9 mouse cellular contexts compared by ENCODE assay signal in the genomic region with DNA sequence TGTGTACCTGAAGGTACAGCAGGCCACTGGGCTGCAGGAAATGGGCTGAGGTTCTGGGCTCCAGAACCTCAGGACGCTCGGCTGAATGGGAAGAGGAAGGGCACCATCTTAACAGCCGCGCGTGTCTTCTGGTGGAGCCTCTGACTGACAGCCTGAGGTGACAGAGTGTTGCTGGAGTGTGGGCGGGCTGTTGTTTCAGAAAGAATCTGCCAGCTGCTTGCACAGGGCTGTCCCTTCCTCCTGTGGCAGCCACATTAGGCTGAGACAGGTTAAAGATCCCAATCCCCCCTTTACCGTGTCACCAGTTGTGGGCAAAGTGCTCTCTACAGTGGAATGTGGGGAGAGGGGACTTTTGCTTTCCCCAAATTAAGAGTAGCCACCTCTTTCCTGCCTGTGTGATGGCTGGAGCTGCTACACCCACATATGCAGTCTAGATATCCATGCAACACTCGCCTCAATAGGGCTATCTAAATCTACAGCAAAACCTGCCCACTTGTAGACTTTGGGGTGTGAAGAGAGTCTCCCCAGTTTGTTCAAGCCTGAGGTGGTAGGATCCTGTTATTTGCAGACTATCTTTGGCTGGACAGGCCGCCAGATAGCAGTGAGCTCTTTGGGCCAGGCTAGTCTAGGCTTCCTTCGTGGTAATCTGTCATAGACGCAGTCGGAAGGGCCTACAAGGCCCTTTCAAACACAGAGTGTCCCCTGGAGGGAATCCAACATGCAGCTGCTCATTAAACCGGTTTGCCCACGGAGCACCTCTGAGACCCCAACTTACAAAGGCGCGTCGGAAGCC. TPM values are rescaled to one million over a fixed set of nuclear protein-coding genes. Genes with fewer than 3 reads are reported as not detected.
DNase-seq lines count a peak whose midpoint lies in the region; ATAC-seq and TF ChIP-seq lines count a peak whose summit lies in the region.
"Had no signal": no experiment of that assay in that cellular context is flagged by ENCODE, and none has a peak within 500 bp of the region (broad histone marks: within the 10 kb centered on the region; RNA-seq: fewer than 3 reads in every experiment).

No protein-coding gene starts in this region.

- 0 out of 2 replicates have a peak, but pooled peaks cover 9% of the 10 kb centered on the region for H3K27me3 ChIP-seq in heart, postnatal 0 days (ENCODE audit: control insufficient read depth, insufficient read depth, low read length)
- peaks cover 52% of the 10 kb centered on the region for H3K27me3 ChIP-seq in limb, embryonic 13.5 days
- H3K27me3 ChIP-seq in neural tube, embryonic 13.5 days = peaks cover 41% of the 10 kb centered on the region

- peak overlapping the region; percentile 32 for H3K27ac ChIP-seq in heart, postnatal 0 days (ENCODE audit: low read depth)
- no peak overlapping the region; the same call in 1 of the 2 replicates for H3K27ac ChIP-seq in limb, embryonic 13.5 days
- no peak overlapping the region for H3K27ac ChIP-seq in neural tube, embryonic 13.5 days (replicated peaks)
- H3K27ac ChIP-seq: macrophage had no signal

- 0 out of 2 replicates have a peak overlapping the region, but pooled peaks have one; percentile 58 for H3K9ac ChIP-seq in heart, postnatal 0 days (replicated peaks; ENCODE audit: low read depth, low read length)
- peak overlapping the region; percentile 62; the same call in 1 of the 2 replicates for H3K9ac ChIP-seq in limb, embryonic 13.5 days
- 0 out of 2 replicates have a peak overlapping the region, but pooled peaks have one; percentile 31 for H3K9ac ChIP-seq in neural tube, embryonic 13.5 days

- H3K4me3 ChIP-seq in heart, postnatal 0 days (ENCODE audit: low read depth, low read length) = peak overlapping the region; percentile 53
- H3K4me3 ChIP-seq in limb, embryonic 13.5 days = peak overlapping the region; percentile 40
- peak overlapping the region; percentile 33; the same call in 1 of the 2 replicates for H3K4me3 ChIP-seq in neural tube, embryonic 13.5 days

- peaks cover 19% of the 10 kb centered on the region for H3K36me3 ChIP-seq in heart, postnatal 0 days (replicated peaks; ENCODE audit: control insufficient read depth, insufficient read depth, low read length)
- H3K36me3 ChIP-seq in limb, embryonic 13.5 days = peaks cover 24% of the 10 kb centered on the region
- H3K36me3 ChIP-seq in neural tube, embryonic 13.5 days = peaks cover 24% of the 10 kb centered on the region

- DNase-seq in layer of hippocampus, adult 11-12 months (ENCODE audit: low spot score) = peak; percentile 32
- DNase-seq in layer of hippocampus, adult 9-11 months = no peak
- peak; percentile 49 for DNase-seq in c-Kit-negative CD71-positive TER-119-positive erythroid progenitor cells, embryonic 14.5 days (ENCODE audit: low read depth, low spot score)
- DNase-seq in heart, postnatal 0 days (ENCODE audit: low spot score) = no peak
- no peak for DNase-seq in layer of hippocampus, adult 8-10 months (ENCODE audit: low spot score in 2 of 2)

- ATAC-seq in heart, postnatal 0 days (ENCODE audit: insufficient read depth, low read depth) = no peak
- ATAC-seq in limb, embryonic 13.5 days (ENCODE audit: low FRiP score, low read depth) = no peak
- no peak for ATAC-seq in neural tube, embryonic 13.5 days (ENCODE audit: low read depth)
- no peak for ATAC-seq in granulocyte monocyte progenitor cell, adult 5-6 weeks (replicated peaks; ENCODE audit: poor library complexity, severe bottlenecking)

- H3K4me2 ChIP-seq in heart, postnatal 0 days (ENCODE audit: low read depth, low read length) = peak overlapping the region; percentile 78
- peak overlapping the region; percentile 73 for H3K4me2 ChIP-seq in limb, embryonic 13.5 days (replicated peaks)
- H3K4me2 ChIP-seq in neural tube, embryonic 13.5 days = peak overlapping the region; percentile 59

- peaks cover 10% of the 10 kb centered on the region for H3K4me1 ChIP-seq in heart, postnatal 0 days (ENCODE audit: control insufficient read depth, insufficient read depth)
- H3K4me1 ChIP-seq in limb, embryonic 13.5 days = peaks cover 15% of the 10 kb centered on the region
- H3K4me1 ChIP-seq in neural tube, embryonic 13.5 days (replicated peaks) = peaks cover 28% of the 10 kb centered on the region

- TF ChIP-seq EP300 in heart, postnatal 0 days (IDR thresholded peaks at IDR 0.05; ENCODE audit: low read depth) = no peak

- TF ChIP-seq CTCF in heart, postnatal 0 days (IDR thresholded peaks at IDR 0.05; ENCODE audit: low read depth) = no peak

- no peaks in the 10 kb centered on the region for H3K9me3 ChIP-seq in heart, postnatal 0 days (replicated peaks; ENCODE audit: control insufficient read depth, low read length)
- no peaks in the 10 kb centered on the region for H3K9me3 ChIP-seq in limb, embryonic 13.5 days
- no peaks in the 10 kb centered on the region for H3K9me3 ChIP-seq in neural tube, embryonic 13.5 days

- 27% methylated on average over 17 of the region's 17 CpGs for WGBS in heart, postnatal 0 days
- WGBS in limb, embryonic 13.5 days = 32% methylated on average over 17 of the region's 17 CpGs
- 43% methylated on average over 17 of the region's 17 CpGs for WGBS in neural tube, embryonic 13.5 days

RNA-seq across cellular contexts. Expression of a gene that starts 1.1 kb away (rescaled TPM):
- total RNA-seq in heart, postnatal 0 days (2014; rRNA removed; ENCODE audit: low replicate concordance) = 15.9 and 26.5 TPM in 2 replicates
- polyA plus RNA-seq in heart, postnatal 0 days (2015; fragmentation: Nextera tagmentation; extraction: Ambion mirVana) = 23.8 and 32.6 TPM in 2 replicates
- 11.8 and 12.6 TPM in 2 replicates for polyA plus RNA-seq in limb, embryonic 13.5 days (2015; fragmentation: Nextera tagmentation; extraction: Ambion mirVana)
- polyA plus RNA-seq in neural tube, embryonic 13.5 days (2015; fragmentation: Nextera tagmentation; extraction: Ambion mirVana) = 7.8 and 9.3 TPM in 2 replicates
- total RNA-seq in layer of hippocampus, adult 8-10 months (2022) = 10 to 100 TPM in 2 of 4 experiments, 1 to 10 TPM in 2; 9.3 to 15.6 (median 11.2) TPM
- not detected in 2 replicates for total RNA-seq in granulocyte monocyte progenitor cell, adult 5-6 weeks (2014; fragmentation: Nextera tagmentation)
- 0.05 and 0.60 TPM in 2 replicates for total RNA-seq in granulocyte monocyte progenitor cell, adult 5-6 weeks (2017)

RNA-seq across cellular contexts. Expression of a gene that starts 13.4 kb away (rescaled TPM):
- total RNA-seq in heart, postnatal 0 days (2014; rRNA removed; ENCODE audit: low replicate concordance) = 13.4 and 18.0 TPM in 2 replicates
- 11.1 and 12.2 TPM in 2 replicates for polyA plus RNA-seq in heart, postnatal 0 days (2015; fragmentation: Nextera tagmentation; extraction: Ambion mirVana)
- polyA plus RNA-seq in limb, embryonic 13.5 days (2015; fragmentation: Nextera tagmentation; extraction: Ambion mirVana) = 19.6 and 20.5 TPM in 2 replicates
- 24.0 and 25.2 TPM in 2 replicates for polyA plus RNA-seq in neural tube, embryonic 13.5 days (2015; fragmentation: Nextera tagmentation; extraction: Ambion mirVana)
- total RNA-seq in layer of hippocampus, adult 8-10 months (2022) = 10 to 100 TPM; 51.4 to 75.9 (median 65.7) TPM
- total RNA-seq in granulocyte monocyte progenitor cell, adult 5-6 weeks (2014; fragmentation: Nextera tagmentation) = 15.7 and 22.7 TPM in 2 replicates
- 23.5 and 32.4 TPM in 2 replicates for total RNA-seq in granulocyte monocyte progenitor cell, adult 5-6 weeks (2017)

RNA-seq across cellular contexts. Expression of a gene that starts 17.6 kb away (rescaled TPM):
- total RNA-seq in heart, postnatal 0 days (2014; rRNA removed; ENCODE audit: low replicate concordance) = not detected in 2 replicates
- polyA plus RNA-seq in heart, postnatal 0 days (2015; fragmentation: Nextera tagmentation; extraction: Ambion mirVana) = not detected in 2 replicates
- not detected in 2 replicates for polyA plus RNA-seq in limb, embryonic 13.5 days (2015; fragmentation: Nextera tagmentation; extraction: Ambion mirVana)
- polyA plus RNA-seq in neural tube, embryonic 13.5 days (2015; fragmentation: Nextera tagmentation; extraction: Ambion mirVana) = not detected in 2 replicates
- under 1 TPM; 0.85 to 0.99 (median 0.89) TPM for total RNA-seq in layer of hippocampus, adult 8-10 months (2022)
- not detected in 2 replicates for total RNA-seq in granulocyte monocyte progenitor cell, adult 5-6 weeks (2014; fragmentation: Nextera tagmentation)
- not detected in 2 replicates for total RNA-seq in granulocyte monocyte progenitor cell, adult 5-6 weeks (2017)
- polyA plus RNA-seq: macrophage had no signal

RNA-seq across cellular contexts. Expression of a gene that starts 49.9 kb away (rescaled TPM):
- total RNA-seq in heart, postnatal 0 days (2014; rRNA removed; ENCODE audit: low replicate concordance) = 9.2 and 13.4 TPM in 2 replicates
- 10.0 and 11.3 TPM in 2 replicates for polyA plus RNA-seq in heart, postnatal 0 days (2015; fragmentation: Nextera tagmentation; extraction: Ambion mirVana)
- polyA plus RNA-seq in limb, embryonic 13.5 days (2015; fragmentation: Nextera tagmentation; extraction: Ambion mirVana) = 16.9 TPM in 2 replicates
- polyA plus RNA-seq in neural tube, embryonic 13.5 days (2015; fragmentation: Nextera tagmentation; extraction: Ambion mirVana) = 16.4 and 19.8 TPM in 2 replicates
- 10 to 100 TPM; 29.6 to 39.3 (median 33.0) TPM for total RNA-seq in layer of hippocampus, adult 8-10 months (2022)
- total RNA-seq in granulocyte monocyte progenitor cell, adult 5-6 weeks (2014; fragmentation: Nextera tagmentation) = 5.7 and 10.7 TPM in 2 replicates
- 4.2 and 6.9 TPM in 2 replicates for total RNA-seq in granulocyte monocyte progenitor cell, adult 5-6 weeks (2017)

RNA-seq across cellular contexts. Expression of a gene that starts 50.0 kb away (rescaled TPM):
- 3.0 and 10.2 TPM in 2 replicates for total RNA-seq in heart, postnatal 0 days (2014; rRNA removed; ENCODE audit: low replicate concordance)
- 4.2 and 4.3 TPM in 2 replicates for polyA plus RNA-seq in heart, postnatal 0 days (2015; fragmentation: Nextera tagmentation; extraction: Ambion mirVana)
- polyA plus RNA-seq in limb, embryonic 13.5 days (2015; fragmentation: Nextera tagmentation; extraction: Ambion mirVana) = 13.8 and 15.1 TPM in 2 replicates
- 10.9 and 12.8 TPM in 2 replicates for polyA plus RNA-seq in neural tube, embryonic 13.5 days (2015; fragmentation: Nextera tagmentation; extraction: Ambion mirVana)
- 10 to 100 TPM; 11.6 to 17.7 (median 14.5) TPM for total RNA-seq in layer of hippocampus, adult 8-10 months (2022)
- 11.8 and 14.2 TPM in 2 replicates for total RNA-seq in granulocyte monocyte progenitor cell, adult 5-6 weeks (2014; fragmentation: Nextera tagmentation)
- total RNA-seq in granulocyte monocyte progenitor cell, adult 5-6 weeks (2017) = 6.7 and 13.4 TPM in 2 replicates

Comparison
In these comparisons a context has a peak if more than half of its experiments do, and no peak if none do; other contexts are left out.
1. DNase-seq: peak in layer of hippocampus, adult 11-12 months (single experiment) and c-Kit-negative CD71-positive TER-119-positive erythroid progenitor cells, embryonic 14.5 days (single experiment); none in layer of hippocampus, adult 9-11 months (single experiment), heart, postnatal 0 days (single experiment) and layer of hippocampus, adult 8-10 months (0 of 2).
2. RNA of a gene that starts 1.1 kb away (total RNA-seq): 15.9 to 26.5 TPM in heart, postnatal 0 days and 9.3 to 15.6 TPM in layer of hippocampus, adult 8-10 months; 0.05 to 0.60 TPM in granulocyte monocyte progenitor cell, adult 5-6 weeks; every median in the first group is over 4 times any median in the second.
3. Peak in every context shown above with its lines, with median percentiles within 50 percentile points of each other: H3K4me2 ChIP-seq, H3K4me3 ChIP-seq and H3K9ac ChIP-seq.